Mouse (Mus musculus): ENCODE measurements around the gene Olfr1272. TPM values are rescaled to one million over a fixed set of nuclear protein-coding genes. Genes with fewer than 3 reads are reported as not detected.
"Not testable (repeated sequence)": the region's sequence is repeated elsewhere in the genome, so short reads cannot be mapped to it uniquely, and the experiment has no call there.

Gene Olfr1272
- polyA plus RNA-seq (2015; fragmentation: Nextera tagmentation; extraction: Ambion mirVana): not detected in 2 replicates

DNA sequence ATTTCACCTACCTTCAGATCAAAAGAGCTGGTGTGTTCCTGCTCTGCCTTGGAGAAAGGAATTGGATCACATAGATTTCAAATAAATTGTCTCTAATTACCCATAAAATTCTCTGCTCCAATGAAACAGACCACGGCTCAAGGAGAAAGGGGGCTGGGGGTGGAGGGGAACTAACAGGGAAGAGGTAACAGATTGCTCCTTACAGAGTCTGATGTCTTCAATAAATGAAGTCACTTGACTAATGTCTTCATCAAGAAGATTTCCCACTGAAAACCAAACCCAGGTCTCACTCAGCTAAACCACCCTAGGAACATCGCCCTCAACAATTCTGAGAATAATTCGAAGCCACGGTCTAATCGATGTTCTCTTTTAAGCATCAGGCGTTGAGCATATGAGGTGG, at the start of gene Olfr1272:
TSS of gene Olfr1272 (minus strand) at position 101 of the 400 bp plus-strand sequence.
- no peak within 1 kb of the TSS for H3K4me3 ChIP-seq (ENCODE audit: low read length)
- WGBS: 86% methylated on average over 6 of the region's 6 CpGs
- ATAC-seq (ENCODE audit: low FRiP score, low TSS enrichment): no peak
- no peaks in the 10 kb centered on the region for H3K9me3 ChIP-seq (ENCODE audit: low read length)
- H3K27me3 ChIP-seq (ENCODE audit: insufficient read depth, low read length): no peaks in the 10 kb centered on the region
- H3K9ac ChIP-seq (replicated peaks; ENCODE audit: low read length): no peak within 1 kb of the TSS
- H3K4me2 ChIP-seq (replicated peaks; ENCODE audit: low read depth, low read length): no peak within 1 kb of the TSS
- no peaks in the 10 kb centered on the region for H3K36me3 ChIP-seq (ENCODE audit: insufficient read depth, low read length)
- no peaks in the 10 kb centered on the region for H3K4me1 ChIP-seq (ENCODE audit: insufficient read depth, low read length)
- no peak within 1 kb of the TSS for H3K27ac ChIP-seq (ENCODE audit: low read length)

DNA sequence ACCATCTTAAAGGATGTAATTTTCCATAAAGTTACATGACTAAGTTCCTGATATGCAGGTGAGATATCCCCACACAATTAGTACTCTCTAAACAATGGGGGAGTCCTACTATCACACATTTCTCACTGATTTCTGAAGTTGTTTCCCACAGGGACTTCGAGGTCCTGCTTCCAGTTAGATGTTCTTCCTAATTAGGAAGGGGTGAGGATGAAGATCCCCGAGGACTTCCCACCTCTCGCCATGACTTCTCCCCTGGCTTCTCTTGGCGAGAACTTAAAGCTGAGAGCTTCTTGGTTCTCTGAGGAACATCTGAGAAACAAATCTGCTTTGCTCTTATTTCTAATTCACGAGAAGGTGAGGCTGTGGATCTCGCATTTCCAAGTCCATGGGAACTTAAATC, 29.3 kb upstream of the Olfr1272 start, which contains the start of gene Gm13769:
TSS of gene Gm13769 (plus strand) at position 301 of the 400 bp plus-strand sequence.
- H3K4me1 ChIP-seq (ENCODE audit: insufficient read depth, low read length); H3K27me3 ChIP-seq (ENCODE audit: insufficient read depth, low read length); ATAC-seq (ENCODE audit: low FRiP score, low TSS enrichment); H3K36me3 ChIP-seq (ENCODE audit: insufficient read depth, low read length); H3K27ac ChIP-seq (ENCODE audit: low read length); H3K9ac ChIP-seq (replicated peaks; ENCODE audit: low read length); H3K4me3 ChIP-seq (ENCODE audit: low read length); H3K9me3 ChIP-seq (ENCODE audit: low read length); H3K4me2 ChIP-seq (replicated peaks; ENCODE audit: low read depth, low read length): not testable (repeated sequence)
- WGBS: no CpG with 5 or more reads among the region's 6 CpGs

DNA sequence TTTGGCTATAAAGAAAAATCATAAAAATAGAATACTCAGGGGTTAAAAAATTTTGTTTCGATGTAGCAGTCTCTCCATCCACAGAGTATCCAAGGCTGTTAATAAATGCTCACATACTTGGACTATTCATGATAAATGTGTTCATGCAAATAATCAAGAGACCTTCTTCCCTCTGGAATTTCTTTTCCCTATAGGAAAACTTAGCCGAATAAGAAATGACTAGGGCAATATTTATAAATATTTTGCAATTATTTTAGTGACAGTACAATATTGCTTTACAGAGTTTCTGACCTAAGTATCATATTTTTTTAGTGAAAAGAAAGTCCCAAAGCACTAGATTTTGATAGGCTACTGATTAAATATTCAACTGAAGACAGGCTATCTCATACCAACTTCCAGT, 21.7 kb downstream of the Olfr1272 start, which contains the start of gene Olfr1271:
TSS of gene Olfr1271 (minus strand) at position 101 of the 400 bp plus-strand sequence.
- Histone ChIP-seq H3K4me1 (ENCODE audit: insufficient read depth, low read length) (no peaks in the 10 kb centered on the region), H3K27me3 (ENCODE audit: insufficient read depth, low read length) (no peaks in the 10 kb centered on the region), H3K9me3 (ENCODE audit: low read length) (no peaks in the 10 kb centered on the region), H3K4me3 (ENCODE audit: low read length) (no peak within 1 kb of the TSS), H3K27ac (ENCODE audit: low read length) (no peak within 1 kb of the TSS), H3K36me3 (ENCODE audit: insufficient read depth, low read length) (no peaks in the 10 kb centered on the region), H3K9ac (replicated peaks; ENCODE audit: low read length) (no peak within 1 kb of the TSS), H3K4me2 (replicated peaks; ENCODE audit: low read depth, low read length) (no peak within 1 kb of the TSS)
- 92% methylated on average over 2 of the region's 2 CpGs for WGBS
- no peak for ATAC-seq (ENCODE audit: low FRiP score, low TSS enrichment)

DNA sequence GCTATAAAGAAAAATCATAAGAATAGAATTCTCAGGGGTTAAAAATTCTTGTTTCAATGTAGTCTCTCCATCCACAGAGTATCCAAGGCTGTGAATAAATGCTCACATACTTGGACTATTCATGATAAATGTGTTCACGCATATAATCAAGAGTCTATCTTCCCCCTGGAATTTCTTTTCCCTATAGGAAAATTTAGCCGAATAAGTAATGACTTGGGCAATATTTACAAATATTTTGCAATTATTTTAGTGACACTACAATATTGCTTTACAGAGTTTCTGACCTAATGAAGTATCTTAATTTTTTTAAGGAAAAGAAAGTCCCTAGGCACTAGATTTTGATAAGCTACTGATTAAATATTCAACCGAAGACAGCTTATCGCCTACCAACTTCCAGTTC, 35.1 kb downstream of the Olfr1272 start, which contains the start of gene Olfr142:
TSS of gene Olfr142 (minus strand) at position 101 of the 400 bp plus-strand sequence.
- Histone ChIP-seq H3K4me3 (ENCODE audit: low read length) (no peak within 1 kb of the TSS), H3K4me2 (replicated peaks; ENCODE audit: low read depth, low read length) (no peak within 1 kb of the TSS), H3K4me1 (ENCODE audit: insufficient read depth, low read length) (no peaks in the 10 kb centered on the region), H3K27ac (ENCODE audit: low read length) (no peak within 1 kb of the TSS), H3K9me3 (ENCODE audit: low read length) (no peaks in the 10 kb centered on the region), H3K9ac (replicated peaks; ENCODE audit: low read length) (no peak within 1 kb of the TSS), H3K36me3 (ENCODE audit: insufficient read depth, low read length) (no peaks in the 10 kb centered on the region), H3K27me3 (ENCODE audit: insufficient read depth, low read length) (no peaks in the 10 kb centered on the region)
- WGBS: 95% methylated on average over 4 of the region's 4 CpGs
- no peak for ATAC-seq (ENCODE audit: low FRiP score, low TSS enrichment)

Other genes starting within 250 kb of the Olfr1272 start
- gene Olfr140, start 229.2 kb downstream of the Olfr1272 start, polyA plus RNA-seq (2015; fragmentation: Nextera tagmentation; extraction: Ambion mirVana): not detected in 2 replicates
- gene Olfr1269, start 171.4 kb downstream of the Olfr1272 start, polyA plus RNA-seq (2015; fragmentation: Nextera tagmentation; extraction: Ambion mirVana): not detected in 2 replicates
- not detected in 2 replicates for gene Olfr32, start 150.5 kb downstream of the Olfr1272 start, polyA plus RNA-seq (2015; fragmentation: Nextera tagmentation; extraction: Ambion mirVana)
- gene Olfr1270, start 139.8 kb downstream of the Olfr1272 start, polyA plus RNA-seq (2015; fragmentation: Nextera tagmentation; extraction: Ambion mirVana): not detected in 2 replicates
- gene Olfr1506, start 68.3 kb downstream of the Olfr1272 start, polyA plus RNA-seq (2015; fragmentation: Nextera tagmentation; extraction: Ambion mirVana): not detected in 2 replicates
- not detected in 2 replicates for gene Olfr142, start 35.2 kb downstream of the Olfr1272 start, polyA plus RNA-seq (2015; fragmentation: Nextera tagmentation; extraction: Ambion mirVana)
- gene Olfr1271, start 21.8 kb downstream of the Olfr1272 start, polyA plus RNA-seq (2015; fragmentation: Nextera tagmentation; extraction: Ambion mirVana): not detected in 2 replicates
- gene Gm13769, start 29.4 kb upstream of the Olfr1272 start, polyA plus RNA-seq (2015; fragmentation: Nextera tagmentation; extraction: Ambion mirVana): not detected in 2 replicates
- not detected in 2 replicates for gene Olfr1274-ps, start 105.8 kb upstream of the Olfr1272 start, polyA plus RNA-seq (2015; fragmentation: Nextera tagmentation; extraction: Ambion mirVana)

Measured in kidney, embryonic 16.5 days (tissue).